Mouse (Mus musculus): ENCODE data around the gene Foxd1. TPM values are rescaled to one million over a fixed set of nuclear protein-coding genes. Genes with fewer than 3 reads are reported as not detected.

The Foxd1 gene
- polyA plus RNA-seq, 1 experiment from 2014 or later = 0.03 TPM

GRCm38 (mm10) chr13:98365766-98366421 lies 11.9 kb downstream of the Foxd1 start:
- WGBS = under 1% methylated on average over 52 of the region's 52 CpGs
- ATAC-seq (ENCODE audit: insufficient number of reproducible peaks, low FRiP score) = no peak
- no peaks in the 10 kb centered on the region for H3K36me3 ChIP-seq
- H3K4me2 ChIP-seq = peak overlapping the region; percentile 56
- no peak overlapping the region for H3K27ac ChIP-seq (ENCODE audit: poor library complexity, severe bottlenecking)
- peaks cover 9% of the 10 kb centered on the region for H3K4me1 ChIP-seq (replicated peaks)
- H3K9me3 ChIP-seq (replicated peaks) = no peaks in the 10 kb centered on the region
- H3K4me3 ChIP-seq = peak overlapping the region; percentile 32
- peaks cover 83% of the 10 kb centered on the region for H3K27me3 ChIP-seq (replicated peaks)
- 0 out of 2 replicates have a peak overlapping the region, but pooled peaks have one; percentile 1 for H3K9ac ChIP-seq

GRCm38 (mm10) chr13:98366469-98367275 lies 12.6 kb downstream of the Foxd1 start:
- WGBS = 2% methylated on average over 43 of the region's 43 CpGs

GRCm38 (mm10) chr13:98367601-98368000 lies 13.6 kb downstream of the Foxd1 start:
- no peak for ATAC-seq (ENCODE audit: insufficient number of reproducible peaks, low FRiP score)
- Histone ChIP-seq H3K4me3 (no peak overlapping the region), H3K4me1 (replicated peaks) (peaks cover 9% of the 10 kb centered on the region), H3K4me2 (no peak overlapping the region), H3K9me3 (replicated peaks) (no peaks in the 10 kb centered on the region), H3K27me3 (replicated peaks) (peaks cover 80% of the 10 kb centered on the region), H3K36me3 (no peaks in the 10 kb centered on the region), H3K27ac (ENCODE audit: poor library complexity, severe bottlenecking) (no peak overlapping the region), H3K9ac (no peak overlapping the region)
- 19% methylated on average over 3 of the region's 3 CpGs for WGBS

More at GRCm38 (mm10) chr13:98366469-98367275, 12.6 kb downstream of the Foxd1 start:
- Histone ChIP-seq H3K9me3 (replicated peaks) (no peaks in the 10 kb centered on the region), H3K9ac (0 out of 2 replicates have a peak overlapping the region, but pooled peaks have one; percentile 1), H3K4me2 (peak overlapping the region; percentile 56), H3K4me1 (replicated peaks) (peaks cover 9% of the 10 kb centered on the region), H3K27ac (ENCODE audit: poor library complexity, severe bottlenecking) (no peak overlapping the region), H3K4me3 (peak overlapping the region; percentile 32), H3K36me3 (no peaks in the 10 kb centered on the region), H3K27me3 (replicated peaks) (peaks cover 83% of the 10 kb centered on the region)
- no peak for ATAC-seq (ENCODE audit: insufficient number of reproducible peaks, low FRiP score)

GRCm38 (mm10) chr13:98369046-98369445 lies 15.0 kb downstream of the Foxd1 start:
- no peak overlapping the region for H3K27ac ChIP-seq (ENCODE audit: poor library complexity, severe bottlenecking)
- peaks cover 9% of the 10 kb centered on the region for H3K4me1 ChIP-seq (replicated peaks)
- no peak overlapping the region for H3K4me2 ChIP-seq
- WGBS = 11% methylated on average over 6 of the region's 6 CpGs
- ATAC-seq (ENCODE audit: insufficient number of reproducible peaks, low FRiP score) = no peak
- H3K27me3 ChIP-seq (replicated peaks) = peaks cover 79% of the 10 kb centered on the region
- no peaks in the 10 kb centered on the region for H3K36me3 ChIP-seq
- no peak overlapping the region for H3K9ac ChIP-seq
- no peaks in the 10 kb centered on the region for H3K9me3 ChIP-seq (replicated peaks)
- H3K4me3 ChIP-seq = no peak overlapping the region

GRCm38 (mm10) chr13:98374560-98374959 lies 20.5 kb downstream of the Foxd1 start:
- Histone ChIP-seq H3K27me3 (replicated peaks) (peaks cover 45% of the 10 kb centered on the region), H3K4me3 (no peak overlapping the region), H3K9me3 (replicated peaks) (no peaks in the 10 kb centered on the region), H3K4me1 (replicated peaks) (peaks cover 5% of the 10 kb centered on the region; the same call in 1 of the 2 replicates), H3K36me3 (no peaks in the 10 kb centered on the region), H3K4me2 (no peak overlapping the region), H3K9ac (no peak overlapping the region), H3K27ac (ENCODE audit: poor library complexity, severe bottlenecking) (no peak overlapping the region)
- 48% methylated on average over 8 of the region's 8 CpGs for WGBS
- ATAC-seq (ENCODE audit: insufficient number of reproducible peaks, low FRiP score) = no peak

GRCm38 (mm10) chr13:98374979-98375378 lies 20.9 kb downstream of the Foxd1 start:
- Histone ChIP-seq H3K27ac (ENCODE audit: poor library complexity, severe bottlenecking) (no peak overlapping the region), H3K4me3 (no peak overlapping the region), H3K9me3 (replicated peaks) (no peaks in the 10 kb centered on the region), H3K9ac (no peak overlapping the region), H3K36me3 (no peaks in the 10 kb centered on the region), H3K4me2 (no peak overlapping the region), H3K4me1 (replicated peaks) (peaks cover 5% of the 10 kb centered on the region; the same call in 1 of the 2 replicates), H3K27me3 (replicated peaks) (peaks cover 41% of the 10 kb centered on the region)
- WGBS = 36% methylated on average over 3 of the region's 3 CpGs
- no peak for ATAC-seq (ENCODE audit: insufficient number of reproducible peaks, low FRiP score)

- 75% methylated on average over 3 of the region's 3 CpGs for WGBS
- peaks cover 20% of the 10 kb centered on the region for H3K27me3 ChIP-seq (replicated peaks)
These were observed 23.7 kb downstream of the Foxd1 start for GRCm38 (mm10) chr13:98377746-98378145.

GRCm38 (mm10) chr13:98382751-98383150 lies 28.7 kb downstream of the Foxd1 start:
- Histone ChIP-seq H3K27me3 (replicated peaks) (peaks cover 6% of the 10 kb centered on the region), H3K9me3 (replicated peaks) (peaks cover 8% of the 10 kb centered on the region; the same call in 1 of the 2 replicates), H3K4me3 (no peak overlapping the region), H3K27ac (ENCODE audit: poor library complexity, severe bottlenecking) (no peak overlapping the region), H3K4me1 (replicated peaks) (no peaks in the 10 kb centered on the region), H3K9ac (no peak overlapping the region), H3K36me3 (no peaks in the 10 kb centered on the region), H3K4me2 (no peak overlapping the region)
- ATAC-seq (ENCODE audit: insufficient number of reproducible peaks, low FRiP score) = no peak
- 76% methylated on average over 4 of the region's 4 CpGs for WGBS

More at GRCm38 (mm10) chr13:98377746-98378145, 23.7 kb downstream of the Foxd1 start:
- H3K4me2 ChIP-seq = no peak overlapping the region
- 0 out of 2 replicates have a peak, but pooled peaks cover 4% of the 10 kb centered on the region for H3K9me3 ChIP-seq (replicated peaks)
- no peaks in the 10 kb centered on the region for H3K36me3 ChIP-seq
- H3K4me1 ChIP-seq (replicated peaks) = peaks cover 5% of the 10 kb centered on the region; the same call in 1 of the 2 replicates
- no peak overlapping the region for H3K4me3 ChIP-seq
- H3K27ac ChIP-seq (ENCODE audit: poor library complexity, severe bottlenecking) = no peak overlapping the region
- ATAC-seq (ENCODE audit: insufficient number of reproducible peaks, low FRiP score) = no peak
- no peak overlapping the region for H3K9ac ChIP-seq

GRCm38 (mm10) chr13:98383911-98384498 lies 30.0 kb downstream of the Foxd1 start:
- Histone ChIP-seq H3K27me3 (replicated peaks) (peaks cover 17% of the 10 kb centered on the region), H3K4me1 (replicated peaks) (no peaks in the 10 kb centered on the region), H3K36me3 (no peaks in the 10 kb centered on the region), H3K4me3 (no peak overlapping the region), H3K9ac (no peak overlapping the region), H3K9me3 (replicated peaks) (peaks cover 8% of the 10 kb centered on the region; the same call in 1 of the 2 replicates), H3K4me2 (no peak overlapping the region), H3K27ac (ENCODE audit: poor library complexity, severe bottlenecking) (no peak overlapping the region)
- no peak for ATAC-seq (ENCODE audit: insufficient number of reproducible peaks, low FRiP score)
- 69% methylated on average over 16 of the region's 16 CpGs for WGBS

- H3K4me1 ChIP-seq (replicated peaks) = peaks cover 5% of the 10 kb centered on the region; the same call in 1 of the 2 replicates
- no peak overlapping the region for H3K4me2 ChIP-seq
- H3K9ac ChIP-seq = no peak overlapping the region
- ATAC-seq (ENCODE audit: insufficient number of reproducible peaks, low FRiP score) = no peak
- peaks cover 8% of the 10 kb centered on the region; the same call in 1 of the 2 replicates for H3K9me3 ChIP-seq (replicated peaks)
- 78% methylated on average over 2 of the region's 2 CpGs for WGBS
- H3K27ac ChIP-seq (ENCODE audit: poor library complexity, severe bottlenecking) = no peak overlapping the region
- H3K27me3 ChIP-seq (replicated peaks) = peaks cover 35% of the 10 kb centered on the region
- no peak overlapping the region for H3K4me3 ChIP-seq
- H3K36me3 ChIP-seq = no peaks in the 10 kb centered on the region
These were observed 31.8 kb downstream of the Foxd1 start for GRCm38 (mm10) chr13:98385877-98386276.

- ATAC-seq (ENCODE audit: insufficient number of reproducible peaks, low FRiP score) = no peak
- Histone ChIP-seq H3K4me3 (no peak overlapping the region), H3K9ac (no peak overlapping the region), H3K9me3 (replicated peaks) (peaks cover 4% of the 10 kb centered on the region; the same call in 1 of the 2 replicates), H3K4me1 (replicated peaks) (peaks cover 19% of the 10 kb centered on the region), H3K27ac (ENCODE audit: poor library complexity, severe bottlenecking) (no peak overlapping the region), H3K4me2 (no peak overlapping the region), H3K36me3 (no peaks in the 10 kb centered on the region), H3K27me3 (replicated peaks) (peaks cover 65% of the 10 kb centered on the region)
- 37% methylated on average over 1 of the region's 1 CpGs for WGBS
These were observed 35.0 kb downstream of the Foxd1 start for GRCm38 (mm10) chr13:98389092-98389491.
